Mouse (Mus musculus) left cerebral cortex, adult 18-20 months (tissue): ENCODE results near the gene Tmem268. TPM values are rescaled to one million over a fixed set of nuclear protein-coding genes. Genes with fewer than 3 reads are reported as not detected.

ENCODE experiments used
- DNase-seq, 2 experiments: peaks; one replicate each; pipeline ENCODE4 v3.0.0; 2021 to 2022; ENCODE audit warnings: low spot score in 2 of 2, mixed read lengths in 1 of 2
- long read RNA-seq, 2 experiments: library from polyadenylated mRNA; stranded (forward); transcript quantifications; one replicate each; pipeline ENCODE4 v2.0.0; 2021
- total RNA-seq, 2 experiments: library from RNA; stranded (reverse); gene quantifications; 2 replicates each; pipeline ENCODE4 v1.2.3; 2021

Gene Tmem268
- total RNA-seq = 10 to 100 TPM in 1 of 2 experiments, 1 to 10 TPM in 1; 9.5 to 10.4 TPM
- long read RNA-seq, experiment 1, transcript Tmem268-201 (10 exons, 3,765 nt) = major isoform, 6 of 17 reads
- long read RNA-seq, experiment 1, partial matches to known transcripts = 1 of 17 reads
- long read RNA-seq, experiment 1, other reads (novel, unspliced or antisense) = 8 of 17 reads
- long read RNA-seq, experiment 2, transcript Tmem268-201 (10 exons, 3,765 nt) = major isoform, 7 of 18 reads
- long read RNA-seq, experiment 2, partial matches to known transcripts = 1 of 18 reads
- long read RNA-seq, experiment 2, other reads (novel, unspliced or antisense) = 10 of 18 reads

DNA sequence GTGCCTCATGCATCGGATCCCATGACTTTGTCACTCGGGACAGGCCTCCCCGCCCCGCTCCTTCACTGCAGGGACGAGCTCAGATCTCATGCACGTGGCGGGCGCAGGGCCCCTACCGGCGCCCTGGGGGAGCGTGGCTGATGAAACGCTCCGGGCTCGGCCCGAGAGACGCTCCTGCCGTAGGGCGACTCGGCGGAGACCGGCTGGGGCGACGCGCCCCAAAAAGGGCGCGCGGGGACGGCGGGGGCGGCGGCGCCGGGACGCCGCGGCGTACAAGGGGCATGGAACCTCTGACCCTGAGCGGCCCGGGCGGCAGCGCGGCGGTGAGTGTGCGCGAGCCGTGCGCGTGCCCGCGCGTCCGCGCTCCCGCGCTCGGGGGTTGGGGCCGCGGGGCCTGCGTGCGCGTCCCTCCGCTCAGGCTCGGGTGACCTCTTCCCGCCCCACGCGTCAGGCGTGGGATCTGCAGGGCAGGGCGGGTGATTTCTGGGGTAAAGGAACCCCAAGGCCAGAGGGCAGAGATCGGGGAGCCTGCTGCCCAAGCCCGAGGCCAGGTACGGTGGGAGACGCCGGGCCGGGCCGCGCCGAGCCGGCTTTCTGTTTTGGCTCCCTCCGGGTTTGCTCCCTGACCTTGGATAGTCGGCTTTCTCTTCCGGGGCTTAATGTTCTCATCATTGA is at the start of gene Tmem268:
TSS of gene Tmem268 (plus strand) at position 375 of the 675 bp plus-strand sequence.
- peak; percentile 51 to 73 for DNase-seq

- DNase-seq = no peak
Measured at GRCm38 (mm10) chr4:63512921-63513320, 45.7 kb upstream of the Tmem268 start.

- no peak for DNase-seq
Measured at GRCm38 (mm10) chr4:63514454-63514984, 44.1 kb upstream of the Tmem268 start.

GRCm38 (mm10) chr4:63515021-63515420 is 43.6 kb upstream of the Tmem268 start:
- DNase-seq = no peak

DNA sequence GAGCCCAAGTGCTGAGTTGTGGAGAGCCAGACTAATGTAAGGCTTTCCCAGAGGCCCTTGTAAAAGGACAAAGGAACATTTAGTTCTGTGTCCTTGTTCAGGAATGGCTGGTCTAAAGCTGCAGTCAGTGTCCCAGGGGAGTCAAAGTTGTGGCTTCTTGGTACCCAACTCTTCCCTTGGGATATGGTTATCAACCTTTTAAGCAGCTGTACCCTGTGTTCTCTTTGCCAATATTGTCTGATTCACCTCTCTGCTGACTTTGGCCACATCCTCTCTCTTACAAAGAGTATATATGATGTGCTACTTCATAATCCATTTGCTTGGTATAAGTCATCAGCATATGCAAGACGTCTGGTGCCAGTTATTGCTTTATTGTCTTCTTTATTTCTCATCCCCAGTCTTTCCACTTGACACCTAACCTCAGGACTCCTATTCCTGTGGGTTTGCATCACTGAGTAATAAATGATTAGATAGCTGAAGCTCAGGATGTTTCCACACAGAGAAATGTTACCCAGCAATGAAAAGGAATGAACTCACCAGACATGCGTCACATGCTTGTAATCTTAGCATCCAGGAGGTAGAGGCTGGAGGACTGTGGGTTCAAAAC is 36.7 kb upstream of the Tmem268 start:
- no peak for DNase-seq

DNA sequence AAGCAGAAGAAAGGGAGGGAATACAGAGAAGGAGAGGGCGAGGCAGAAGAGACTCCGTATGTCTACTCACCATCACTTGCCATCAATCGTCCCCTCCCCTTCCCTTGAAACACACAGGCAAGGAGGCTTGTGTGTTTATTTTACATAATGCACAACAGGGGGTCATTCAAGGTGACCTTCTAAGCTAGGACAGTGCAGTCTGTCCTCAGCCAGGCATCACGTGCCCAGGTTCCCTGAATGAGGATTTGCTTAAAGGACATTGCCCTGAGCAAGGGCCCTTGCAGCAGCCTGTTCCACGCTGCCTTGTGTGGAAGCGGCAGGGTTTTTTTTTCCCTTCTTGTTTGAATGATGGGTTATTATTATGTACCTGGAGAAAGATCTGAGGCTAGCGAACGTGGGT is 33.1 kb upstream of the Tmem268 start:
- DNase-seq = no peak

DNA sequence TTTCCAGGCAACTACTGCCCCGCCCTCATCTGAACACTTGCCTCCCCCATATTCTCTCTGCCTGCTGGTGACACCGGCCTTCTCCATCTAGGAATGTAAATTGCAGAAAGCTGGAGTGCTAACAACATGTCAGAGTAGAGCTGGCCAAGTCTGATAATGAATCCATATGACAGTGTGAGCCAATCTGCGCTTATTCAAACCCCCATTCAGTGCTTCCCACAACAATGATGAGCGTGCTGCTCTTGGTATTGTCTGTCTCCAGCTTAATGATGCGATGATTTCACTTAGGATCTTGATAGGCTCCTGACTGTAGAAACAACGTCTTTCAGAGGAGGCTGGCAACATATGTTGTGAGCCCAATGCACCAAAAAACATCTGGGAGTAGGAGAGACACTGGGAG is 29.6 kb upstream of the Tmem268 start:
- DNase-seq = peak; percentile 51 to 58

GRCm38 (mm10) chr4:63530409-63530808 is 28.2 kb upstream of the Tmem268 start:
- DNase-seq = no peak

GRCm38 (mm10) chr4:63537602-63538001 is 21.0 kb upstream of the Tmem268 start:
- no peak for DNase-seq

GRCm38 (mm10) chr4:63542209-63542608 is 16.4 kb upstream of the Tmem268 start:
- DNase-seq = no peak

- peak in 1 of 2 experiments; percentile 18 for DNase-seq
Measured at GRCm38 (mm10) chr4:63543746-63544493, 14.7 kb upstream of the Tmem268 start.

DNA sequence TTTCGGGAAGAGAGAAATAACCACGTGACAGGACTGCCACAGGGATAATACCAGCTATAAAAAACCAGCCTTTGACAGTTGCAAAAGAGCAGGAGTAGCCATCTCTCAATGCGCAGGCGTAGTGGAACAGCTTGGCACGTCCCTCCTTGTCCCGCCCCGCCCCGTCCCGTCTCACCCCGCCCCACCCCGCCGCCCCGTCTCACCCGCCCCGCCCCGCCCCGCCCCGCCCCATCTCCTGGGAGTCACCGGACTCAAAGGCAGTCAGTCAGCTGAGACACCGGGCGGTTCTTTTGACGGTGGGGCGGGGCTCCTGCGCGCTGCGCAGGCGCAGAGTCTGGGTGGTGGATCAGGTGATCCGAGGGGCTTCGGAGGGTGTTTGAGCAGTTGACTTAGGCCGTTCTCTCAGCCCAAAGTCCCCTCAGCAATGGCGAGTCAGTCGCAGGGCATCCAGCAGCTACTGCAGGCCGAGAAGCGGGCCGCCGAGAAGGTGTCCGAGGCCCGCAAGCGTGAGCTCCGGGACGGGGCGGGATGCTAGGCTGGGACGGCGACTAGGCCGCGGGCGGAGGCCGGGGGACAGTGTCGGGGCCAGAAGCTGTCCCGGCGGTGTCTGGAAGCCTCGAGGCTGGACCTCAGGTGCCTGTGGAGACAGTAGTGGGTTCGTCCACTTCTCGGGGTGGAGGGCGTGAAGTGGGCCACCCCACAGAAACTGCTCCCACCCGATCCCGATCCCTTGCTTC is 13.9 kb upstream of the Tmem268 start, which contains the start of gene Atp6v1g1:
TSS of gene Atp6v1g1 (plus strand) at position 279 of the 737 bp plus-strand sequence.
- peak; percentile 91 to 95 for DNase-seq

DNA sequence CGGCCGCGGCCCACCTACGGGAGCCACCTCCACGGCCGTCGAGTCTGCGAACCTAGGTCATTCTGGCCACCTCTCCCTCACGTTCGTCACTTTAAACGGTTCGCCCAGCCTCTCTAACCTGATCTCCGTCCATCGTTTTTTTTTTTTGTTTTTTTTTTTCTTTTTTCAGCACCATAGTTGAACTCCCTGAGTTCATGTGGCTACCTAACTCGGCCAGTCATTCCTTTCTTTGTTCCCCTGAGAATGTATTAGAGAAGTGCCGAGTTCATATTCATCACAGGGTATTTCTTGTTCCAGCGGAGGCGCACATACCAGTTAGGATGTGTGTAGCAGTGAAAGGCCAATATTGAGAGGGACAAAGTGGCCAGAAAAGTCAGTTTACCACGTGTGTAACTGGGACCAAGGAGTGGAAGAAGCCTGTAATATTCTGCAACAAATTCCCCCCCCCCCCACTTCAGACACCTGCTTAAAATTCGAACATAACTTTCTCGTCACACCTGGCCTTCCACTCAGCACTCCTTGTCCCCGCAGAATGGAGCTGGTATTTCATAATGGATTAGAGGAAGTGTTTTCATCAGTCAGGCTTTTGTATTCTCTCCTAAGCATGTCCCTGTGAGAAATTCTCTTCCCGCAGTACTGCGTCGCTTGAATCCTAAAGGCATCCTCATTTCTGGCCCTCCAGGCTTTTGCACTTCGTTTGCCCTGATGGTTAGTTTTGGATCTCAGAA is 13.2 kb upstream of the Tmem268 start:
- DNase-seq = no peak

- DNase-seq = no peak
Measured at GRCm38 (mm10) chr4:63546441-63547055, 12.0 kb upstream of the Tmem268 start.

DNA sequence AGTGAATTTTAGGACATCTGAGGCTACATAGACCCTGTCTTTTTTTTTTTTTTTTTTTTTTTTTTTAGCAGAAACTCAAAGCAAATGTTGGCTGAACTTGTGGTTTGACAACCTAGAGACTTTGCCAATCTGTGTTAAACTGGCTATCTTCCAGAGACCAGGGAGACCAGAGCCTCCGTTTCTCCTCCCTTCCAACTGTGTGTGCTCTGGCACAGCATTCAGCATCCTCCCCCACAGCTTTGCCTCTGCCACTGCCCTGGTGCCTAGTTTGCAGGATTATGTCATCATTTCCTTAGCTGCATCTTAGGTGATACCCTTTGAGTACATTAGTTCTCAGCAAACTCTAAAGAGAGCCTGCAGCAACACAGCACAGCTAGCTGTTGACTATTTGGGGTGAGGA is 10.8 kb upstream of the Tmem268 start:
- no peak for DNase-seq

- no peak for DNase-seq
Measured at GRCm38 (mm10) chr4:63548491-63548890, 10.1 kb upstream of the Tmem268 start.

- no peak for DNase-seq
Measured at GRCm38 (mm10) chr4:63550908-63551307, 7.7 kb upstream of the Tmem268 start.

- DNase-seq = no peak
Measured at GRCm38 (mm10) chr4:63552865-63553264, 5.7 kb upstream of the Tmem268 start.
